Mouse (Mus musculus): ENCODE data around the gene 2010106E10Rik.

2010106E10Rik gene

GRCm38 (mm10) chrX:112494974-112495373 is at the start of gene 2010106E10Rik:
TSS of gene 2010106E10Rik (plus strand) at chrX:112495274.
- DNase-seq = no peak

- DNase-seq = no peak
These were observed 10.6 kb downstream of the 2010106E10Rik start for GRCm38 (mm10) chrX:112505651-112506050.

- peak in 1 of 2 experiments; percentile 3 for DNase-seq
These were observed 29.7 kb downstream of the 2010106E10Rik start for GRCm38 (mm10) chrX:112524755-112525154.

- DNase-seq = no peak
These were observed 48.0 kb downstream of the 2010106E10Rik start for GRCm38 (mm10) chrX:112543115-112543514.

- DNase-seq = peak; percentile 8 to 51
These were observed 72.6 kb downstream of the 2010106E10Rik start for GRCm38 (mm10) chrX:112567716-112568115.

GRCm38 (mm10) chrX:112600511-112601305 is 105.6 kb downstream of the 2010106E10Rik start, which contains the start of gene Zfp711:
TSS of gene Zfp711 (plus strand) at chrX:112600526.
- DNase-seq = peak; percentile 78 to 82

- DNase-seq = peak; percentile 60 to 62
These were observed 106.4 kb downstream of the 2010106E10Rik start for GRCm38 (mm10) chrX:112601306-112602120.
